Mouse (Mus musculus): Measurements from ENCODE around the gene Tspan5. TPM values are rescaled to one million over a fixed set of nuclear protein-coding genes. Genes with fewer than 3 reads are reported as not detected.

Tspan5 gene
- total and polyA plus RNA-seq, 2 experiments from 2014 or later = 99.4 to 156 TPM

DNA sequence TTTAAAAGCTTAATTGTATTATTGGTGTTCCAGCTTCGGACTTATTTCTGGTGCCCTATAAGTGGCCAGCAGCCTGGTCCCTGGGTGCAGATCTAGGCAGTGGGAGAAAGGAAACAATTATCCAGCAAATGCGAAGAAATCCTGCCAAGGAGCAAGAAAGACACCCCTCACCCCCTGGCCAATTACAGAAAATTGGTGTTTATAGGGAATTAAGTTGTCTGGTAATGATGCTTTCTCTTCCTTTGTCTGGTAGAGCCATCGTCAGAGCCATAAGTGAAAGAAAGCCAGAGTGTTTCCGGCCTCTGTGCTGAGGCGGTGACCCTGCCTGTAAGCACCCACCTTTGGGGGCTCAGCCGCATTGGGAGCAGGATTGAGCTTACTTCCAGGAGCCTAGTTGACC, 59.7 kb downstream of the Tspan5 start:
- ATAC-seq (ENCODE audit: low FRiP score) = no peak
- Histone ChIP-seq H3K9ac (replicated peaks; ENCODE audit: low read length, poor library complexity, severe bottlenecking) (no peak overlapping the region), H3K27ac (ENCODE audit: low read depth, low read length) (no peak overlapping the region), H3K4me3 (ENCODE audit: low read depth, low read length) (no peak overlapping the region), H3K4me2 (ENCODE audit: low read depth, low read length, poor library complexity, severe bottlenecking) (no peak overlapping the region), H3K36me3 (ENCODE audit: insufficient read depth, low read length) (no peaks in the 10 kb centered on the region), H3K4me1 (ENCODE audit: insufficient read depth, low read length) (peaks cover 29% of the 10 kb centered on the region), H3K27me3 (ENCODE audit: insufficient read depth, low read length) (no peaks in the 10 kb centered on the region), H3K9me3 (ENCODE audit: low read length) (no peaks in the 10 kb centered on the region)
- WGBS = 64% methylated on average over 6 of the region's 6 CpGs
- TF ChIP-seq CTCF (IDR thresholded peaks at IDR 0.05) = no peak
- no peak for DNase-seq (ENCODE audit: low spot score)

GRCm38 (mm10) chr3:138802722-138803443, 60.9 kb downstream of the Tspan5 start:
- 0 out of 2 replicates have a peak overlapping the region, but pooled peaks have one; percentile 13 for H3K9ac ChIP-seq (replicated peaks; ENCODE audit: low read length, poor library complexity, severe bottlenecking)
- no peak for TF ChIP-seq CTCF (IDR thresholded peaks at IDR 0.05)
- no peaks in the 10 kb centered on the region for H3K9me3 ChIP-seq (ENCODE audit: low read length)
- H3K4me1 ChIP-seq (ENCODE audit: insufficient read depth, low read length) = peaks cover 29% of the 10 kb centered on the region
- H3K27ac ChIP-seq (ENCODE audit: low read depth, low read length) = 0 out of 2 replicates have a peak overlapping the region, but pooled peaks have one; percentile 55
- no peaks in the 10 kb centered on the region for H3K27me3 ChIP-seq (ENCODE audit: insufficient read depth, low read length)
- 55% methylated on average over 21 of the region's 21 CpGs for WGBS
- no peak for ATAC-seq (ENCODE audit: low FRiP score)
- no peaks in the 10 kb centered on the region for H3K36me3 ChIP-seq (ENCODE audit: insufficient read depth, low read length)
- no peak overlapping the region for H3K4me3 ChIP-seq (ENCODE audit: low read depth, low read length)
- DNase-seq (ENCODE audit: low spot score) = no peak
- 0 out of 2 replicates have a peak overlapping the region, but pooled peaks have one; percentile 9 for H3K4me2 ChIP-seq (ENCODE audit: low read depth, low read length, poor library complexity, severe bottlenecking)

- no peaks in the 10 kb centered on the region for H3K9me3 ChIP-seq (ENCODE audit: low read length)
- 0 out of 2 replicates have a peak overlapping the region, but pooled peaks have one; percentile 13 for H3K9ac ChIP-seq (replicated peaks; ENCODE audit: low read length, poor library complexity, severe bottlenecking)
- peak; percentile 69 for DNase-seq (ENCODE audit: low spot score)
- no peak overlapping the region for H3K4me2 ChIP-seq (ENCODE audit: low read depth, low read length, poor library complexity, severe bottlenecking)
- TF ChIP-seq CTCF (IDR thresholded peaks at IDR 0.05) = no peak
- no peaks in the 10 kb centered on the region for H3K27me3 ChIP-seq (ENCODE audit: insufficient read depth, low read length)
- H3K36me3 ChIP-seq (ENCODE audit: insufficient read depth, low read length) = no peaks in the 10 kb centered on the region
- 76% methylated on average over 11 of the region's 11 CpGs for WGBS
- ATAC-seq (ENCODE audit: low FRiP score) = peak; percentile 45
- peaks cover 29% of the 10 kb centered on the region for H3K4me1 ChIP-seq (ENCODE audit: insufficient read depth, low read length)
- H3K4me3 ChIP-seq (ENCODE audit: low read depth, low read length) = no peak overlapping the region
- peak overlapping the region; percentile 55; the same call in 1 of the 2 replicates for H3K27ac ChIP-seq (ENCODE audit: low read depth, low read length)
Observed at GRCm38 (mm10) chr3:138803444-138804085, 61.6 kb downstream of the Tspan5 start.

DNA sequence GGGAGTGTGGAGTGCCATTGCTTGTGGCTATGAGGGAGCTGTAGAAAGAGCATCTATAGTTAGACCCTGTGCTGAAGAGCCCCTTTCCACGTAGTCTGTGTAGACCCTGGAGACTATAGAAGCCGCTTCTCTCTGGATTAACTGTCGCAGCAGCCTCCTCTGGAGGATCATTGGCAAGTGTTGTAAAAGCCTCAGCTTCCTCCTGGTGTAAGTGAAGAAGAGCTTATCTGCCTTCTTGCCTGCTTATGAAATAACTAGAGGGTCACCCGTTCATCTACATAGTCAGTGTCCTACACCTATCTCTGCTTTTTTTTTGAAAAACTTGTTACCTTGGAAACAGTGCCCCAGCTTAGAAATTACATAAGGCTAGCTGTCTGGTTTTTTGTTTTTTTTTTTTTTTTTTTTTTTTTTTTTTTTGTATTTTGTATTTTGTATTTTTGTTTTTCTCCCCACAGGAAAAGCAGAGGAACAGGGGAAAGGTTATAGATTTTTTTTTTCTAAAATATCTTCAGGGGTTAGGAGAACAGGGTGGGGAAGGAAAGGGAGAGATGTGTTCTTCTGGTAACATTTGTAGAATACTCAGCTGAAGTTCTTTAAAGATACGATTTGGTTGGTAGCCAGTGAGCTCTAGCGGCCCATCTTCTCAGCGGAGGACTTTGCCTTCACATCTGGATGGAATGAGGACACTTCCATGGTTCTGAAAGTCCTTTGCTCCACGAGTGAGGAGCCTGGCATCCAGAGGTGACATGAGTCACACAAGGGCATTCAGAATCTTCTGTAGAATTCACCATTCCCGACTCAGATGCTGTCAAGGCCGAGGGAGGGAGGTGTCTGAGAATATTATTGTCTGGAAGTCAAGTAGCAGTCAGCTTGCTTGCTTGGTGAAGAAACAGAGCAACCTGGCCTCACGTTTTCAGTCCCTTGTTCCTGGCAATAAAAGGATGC, 62.4 kb downstream of the Tspan5 start:
- TF ChIP-seq CTCF (IDR thresholded peaks at IDR 0.05) = no peak
- no peak overlapping the region for H3K4me3 ChIP-seq (ENCODE audit: low read depth, low read length)
- H3K4me1 ChIP-seq (ENCODE audit: insufficient read depth, low read length) = peaks cover 29% of the 10 kb centered on the region
- peak overlapping the region; percentile 13; the same call in 1 of the 2 replicates for H3K27ac ChIP-seq (ENCODE audit: low read depth, low read length)
- DNase-seq (ENCODE audit: low spot score) (no peak), ATAC-seq (ENCODE audit: low FRiP score) (no peak)
- H3K9ac ChIP-seq (replicated peaks; ENCODE audit: low read length, poor library complexity, severe bottlenecking) = no peak overlapping the region
- no peak overlapping the region for H3K4me2 ChIP-seq (ENCODE audit: low read depth, low read length, poor library complexity, severe bottlenecking)
- no peaks in the 10 kb centered on the region for H3K27me3 ChIP-seq (ENCODE audit: insufficient read depth, low read length)
- 60% methylated on average over 11 of the region's 11 CpGs for WGBS
- H3K36me3 ChIP-seq (ENCODE audit: insufficient read depth, low read length) = no peaks in the 10 kb centered on the region
- H3K9me3 ChIP-seq (ENCODE audit: low read length) = no peaks in the 10 kb centered on the region

DNA sequence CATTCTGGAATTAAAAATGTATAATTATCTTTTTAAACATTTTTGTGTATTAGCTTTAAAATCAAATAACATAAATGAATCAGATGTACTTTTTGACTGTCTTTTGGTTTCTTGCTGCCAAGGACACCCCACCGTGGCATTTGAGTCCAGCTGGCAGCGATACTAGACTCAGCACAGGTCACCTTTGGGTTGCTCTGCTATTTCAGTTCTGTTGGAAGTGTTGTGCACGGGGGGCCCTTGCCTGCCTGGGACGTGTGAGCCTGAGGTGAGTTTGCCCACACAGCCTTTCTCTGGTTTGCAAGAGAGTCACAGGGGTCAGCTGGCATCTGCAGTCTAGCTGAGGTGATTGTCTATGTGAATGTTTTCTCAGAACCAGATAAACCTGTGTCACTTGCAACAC, 65.8 kb downstream of the Tspan5 start:
- TF ChIP-seq CTCF (IDR thresholded peaks at IDR 0.05) = no peak
- no peaks in the 10 kb centered on the region for H3K36me3 ChIP-seq (ENCODE audit: insufficient read depth, low read length)
- H3K27me3 ChIP-seq (ENCODE audit: insufficient read depth, low read length) = no peaks in the 10 kb centered on the region
- no peak for ATAC-seq (ENCODE audit: low FRiP score)
- no peak for DNase-seq (ENCODE audit: low spot score)
- H3K4me1 ChIP-seq (ENCODE audit: insufficient read depth, low read length) = peaks cover 14% of the 10 kb centered on the region
- H3K27ac ChIP-seq (ENCODE audit: low read depth, low read length) = no peak overlapping the region
- WGBS = 89% methylated on average over 4 of the region's 4 CpGs
- H3K9ac ChIP-seq (replicated peaks; ENCODE audit: low read length, poor library complexity, severe bottlenecking) = no peak overlapping the region
- H3K9me3 ChIP-seq (ENCODE audit: low read length) = no peaks in the 10 kb centered on the region
- no peak overlapping the region for H3K4me2 ChIP-seq (ENCODE audit: low read depth, low read length, poor library complexity, severe bottlenecking)
- no peak overlapping the region for H3K4me3 ChIP-seq (ENCODE audit: low read depth, low read length)
